Mouse (Mus musculus) liver, embryonic 11.5 days (tissue): Measurements from ENCODE around the gene Tbc1d30. TPM values are rescaled to one million over a fixed set of nuclear protein-coding genes. Genes with fewer than 3 reads are reported as not detected.

Experiments used
- ATAC-seq: fragments of 200-750 bp; cut with Nextera tagmentation; replicated peaks from 2 replicates; pipeline ENCODE4 v1.8.0; 2017; ENCODE audit warnings: moderate number of reproducible peaks, mild to moderate bottlenecking, moderate TSS enrichment, moderate library complexity; ENCODE audit not compliant: low FRiP score
- DNase-seq: peaks from one replicate; pipeline ENCODE4 v3.0.0-alpha.2; 2017; ENCODE audit warnings: low spot score
- H3K27ac ChIP-seq: fragments of 300-500 bp; sonication (generic); 2 replicates; pipeline ENCODE4 v1.5.1; 2014; ENCODE audit warnings: mild to moderate bottlenecking, low read depth, low read length, control low read depth
- H3K27me3 ChIP-seq: fragments of 300-500 bp; sonication (generic); replicated peaks from 2 replicates; pipeline ENCODE4 v1.6.1; 2014; ENCODE audit warnings: low read length, mixed read lengths; ENCODE audit not compliant: control insufficient read depth, insufficient read depth
- H3K36me3 ChIP-seq: fragments of 300-500 bp; sonication (generic); 2 replicates; pipeline ENCODE4 v1.6.1; 2014; ENCODE audit warnings: mild to moderate bottlenecking, low read length, moderate library complexity, mixed read lengths; ENCODE audit not compliant: control insufficient read depth, insufficient read depth
- H3K4me1 ChIP-seq: fragments of 300-500 bp; sonication (generic); replicated peaks from 2 replicates; pipeline ENCODE4 v1.6.1; 2014; ENCODE audit warnings: low read length, mixed read lengths; ENCODE audit not compliant: control insufficient read depth, insufficient read depth
- H3K4me2 ChIP-seq: fragments of 300-500 bp; sonication (generic); 2 replicates; pipeline ENCODE4 v1.6.1; 2014; ENCODE audit warnings: mild to moderate bottlenecking, control low read depth, moderate library complexity
- H3K4me3 ChIP-seq: fragments of 300-500 bp; sonication (generic); 2 replicates; pipeline ENCODE4 v1.5.1; 2014; ENCODE audit warnings: low read depth, low read length, control low read depth
- H3K9ac ChIP-seq: fragments of 300-500 bp; sonication (generic); 2 replicates; pipeline ENCODE4 v1.6.1; 2014; ENCODE audit warnings: low read depth, low read length, control low read depth
- H3K9me3 ChIP-seq: fragments of 300-500 bp; sonication (generic); 2 replicates; pipeline ENCODE4 v1.6.1; 2016; ENCODE audit warnings: low read length, inconsistent platforms, mixed read lengths; ENCODE audit not compliant: control insufficient read depth
- WGBS: fragments of 180-500 bp; shearing (Covaris S2); extraction: QIAGEN DNeasy Blood & Tissue Kit; methylation state at CpG from one replicate; pipeline ENCODE4 v1.1.7; 2014; 5-methylcytosine and 5-hydroxymethylcytosine counted together
- polyA plus RNA-seq: library from polyadenylated mRNA; unstranded; fragments of >200 nt; fragmentation: Nextera tagmentation; extraction: Ambion mirVana; gene quantifications from 2 replicates; pipeline ENCODE4 v1.2.1, GENCODE M21; 2014

The Tbc1d30 gene
- polyA plus RNA-seq, 1 experiment from 2014 or later = 0.78 TPM

DNA sequence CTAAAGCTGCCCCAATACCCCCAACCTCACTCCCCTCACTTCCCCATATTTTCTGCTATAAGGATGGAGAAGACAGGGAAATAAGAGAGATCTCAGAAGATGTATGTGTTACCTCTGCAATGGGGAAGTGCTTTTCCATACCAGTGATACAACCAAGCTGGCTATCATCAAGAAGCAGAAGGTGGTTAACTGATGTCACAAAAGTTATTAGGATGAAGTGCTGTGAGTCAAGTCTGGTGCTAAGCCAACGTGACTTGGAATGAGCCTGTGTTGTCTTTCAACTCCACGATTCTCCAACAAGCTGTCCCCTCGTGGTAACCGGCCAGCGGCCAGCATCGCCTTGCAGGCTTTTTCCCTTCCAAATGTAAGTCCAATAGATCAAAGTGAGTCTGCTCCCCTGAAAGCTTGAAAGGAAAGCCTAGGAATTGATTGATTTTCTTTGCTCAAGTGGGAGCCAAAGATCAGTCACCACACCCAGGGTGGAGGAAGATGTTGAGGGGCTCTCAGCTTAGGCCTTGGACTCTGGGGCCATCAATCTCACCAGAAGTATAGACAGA, 90.0 kb downstream of the Tbc1d30 start:
- ATAC-seq = no peak

GRCm38 (mm10) chr10:121256115-121256825, 94.8 kb downstream of the Tbc1d30 start:
- no peaks in the 10 kb centered on the region for H3K9me3 ChIP-seq
- 25% methylated on average over 17 of the region's 17 CpGs for WGBS
- H3K4me3 ChIP-seq = no peak overlapping the region
- peak; percentile 61 for DNase-seq
- H3K36me3 ChIP-seq = no peaks in the 10 kb centered on the region
- H3K4me1 ChIP-seq = no peaks in the 10 kb centered on the region
- no peak overlapping the region for H3K9ac ChIP-seq
- H3K27me3 ChIP-seq = no peaks in the 10 kb centered on the region
- no peak overlapping the region for H3K4me2 ChIP-seq
- no peak overlapping the region for H3K27ac ChIP-seq
- no peak for ATAC-seq

More for the DNA sequence above, 90.0 kb downstream of the Tbc1d30 start:
- Histone ChIP-seq H3K4me1 (no peaks in the 10 kb centered on the region), H3K36me3 (no peaks in the 10 kb centered on the region), H3K4me3 (no peak overlapping the region), H3K9me3 (no peaks in the 10 kb centered on the region), H3K4me2 (no peak overlapping the region), H3K27me3 (no peaks in the 10 kb centered on the region), H3K9ac (no peak overlapping the region), H3K27ac (no peak overlapping the region)
- DNase-seq = no peak
- WGBS = 80% methylated on average over 6 of the region's 6 CpGs

- H3K27me3 ChIP-seq = no peaks in the 10 kb centered on the region
- no peaks in the 10 kb centered on the region for H3K9me3 ChIP-seq
- DNase-seq (no peak), ATAC-seq (no peak)
- no peaks in the 10 kb centered on the region for H3K36me3 ChIP-seq
- 84% methylated on average over 5 of the region's 5 CpGs for WGBS
- no peak overlapping the region for H3K4me3 ChIP-seq
- H3K27ac ChIP-seq = no peak overlapping the region
- no peak overlapping the region for H3K4me2 ChIP-seq
- no peak overlapping the region for H3K9ac ChIP-seq
- no peaks in the 10 kb centered on the region for H3K4me1 ChIP-seq
Measured at GRCm38 (mm10) chr10:121255465-121255864, 95.6 kb downstream of the Tbc1d30 start.

- Histone ChIP-seq H3K9me3 (no peaks in the 10 kb centered on the region), H3K36me3 (no peaks in the 10 kb centered on the region), H3K27me3 (no peaks in the 10 kb centered on the region), H3K4me1 (no peaks in the 10 kb centered on the region), H3K9ac (no peak overlapping the region), H3K27ac (no peak overlapping the region), H3K4me3 (no peak overlapping the region), H3K4me2 (no peak overlapping the region)
- WGBS = 80% methylated on average over 8 of the region's 8 CpGs
- ATAC-seq (no peak), DNase-seq (no peak)
Measured at GRCm38 (mm10) chr10:121254343-121254742, 96.7 kb downstream of the Tbc1d30 start.

DNA sequence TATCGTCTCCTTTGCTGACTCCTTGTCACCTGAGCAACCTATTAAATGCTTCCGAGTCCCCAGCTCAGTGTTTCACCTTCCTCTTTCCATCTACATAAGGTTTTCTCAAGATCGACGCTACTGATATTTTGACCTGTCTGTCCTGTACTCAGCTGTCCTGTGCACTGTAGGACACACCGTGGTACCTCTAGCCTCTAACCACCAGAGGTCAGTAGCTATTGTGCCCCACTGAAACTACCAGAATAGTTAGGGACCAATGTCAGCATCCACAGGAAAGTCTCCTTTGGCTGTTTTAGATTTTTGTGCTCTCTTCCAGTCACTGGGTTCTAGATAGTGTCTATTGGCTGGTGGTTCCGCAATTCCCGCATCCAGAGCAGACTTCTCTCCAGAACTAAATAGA, 98.3 kb downstream of the Tbc1d30 start:
- DNase-seq = no peak

DNA sequence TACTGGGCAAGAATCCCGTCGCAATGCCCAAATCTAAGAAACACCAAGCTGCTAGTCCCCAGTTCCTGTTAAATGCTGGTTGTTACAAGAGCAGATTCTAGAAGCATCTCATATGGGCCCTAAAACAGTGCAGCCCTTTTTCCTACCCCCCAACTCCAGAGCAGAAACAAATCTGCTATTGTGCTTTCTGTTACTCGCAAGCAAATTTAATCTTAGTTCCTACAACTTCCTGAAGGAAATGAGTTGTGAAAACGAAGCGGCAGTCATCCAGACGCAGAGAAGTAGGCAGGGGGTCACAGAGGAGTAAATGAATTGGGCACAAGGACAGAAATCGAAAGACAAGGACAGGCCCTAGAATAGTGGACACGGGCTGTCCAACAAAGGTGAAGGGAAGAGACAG, 99.9 kb downstream of the Tbc1d30 start:
- WGBS = 45% methylated on average over 8 of the region's 8 CpGs
- ATAC-seq (no peak), DNase-seq (no peak)
- Histone ChIP-seq H3K4me1 (no peaks in the 10 kb centered on the region), H3K9ac (no peak overlapping the region), H3K9me3 (no peaks in the 10 kb centered on the region), H3K36me3 (no peaks in the 10 kb centered on the region), H3K27ac (no peak overlapping the region), H3K4me3 (no peak overlapping the region), H3K27me3 (no peaks in the 10 kb centered on the region), H3K4me2 (no peak overlapping the region)

More for the DNA sequence above, 98.3 kb downstream of the Tbc1d30 start:
- ATAC-seq = no peak
- Histone ChIP-seq H3K4me3 (no peak overlapping the region), H3K4me1 (no peaks in the 10 kb centered on the region), H3K27me3 (no peaks in the 10 kb centered on the region), H3K9me3 (no peaks in the 10 kb centered on the region), H3K27ac (no peak overlapping the region), H3K36me3 (no peaks in the 10 kb centered on the region), H3K9ac (no peak overlapping the region), H3K4me2 (no peak overlapping the region)
- WGBS = 73% methylated on average over 7 of the region's 7 CpGs

- Histone ChIP-seq H3K27me3 (no peaks in the 10 kb centered on the region), H3K36me3 (no peaks in the 10 kb centered on the region), H3K4me3 (no peak overlapping the region), H3K4me1 (no peaks in the 10 kb centered on the region), H3K9ac (no peak overlapping the region), H3K9me3 (no peaks in the 10 kb centered on the region), H3K4me2 (no peak overlapping the region), H3K27ac (no peak overlapping the region)
- DNase-seq (no peak), ATAC-seq (no peak)
- 86% methylated on average over 4 of the region's 4 CpGs for WGBS
Measured at GRCm38 (mm10) chr10:121249820-121250219, 101.3 kb downstream of the Tbc1d30 start.

DNA sequence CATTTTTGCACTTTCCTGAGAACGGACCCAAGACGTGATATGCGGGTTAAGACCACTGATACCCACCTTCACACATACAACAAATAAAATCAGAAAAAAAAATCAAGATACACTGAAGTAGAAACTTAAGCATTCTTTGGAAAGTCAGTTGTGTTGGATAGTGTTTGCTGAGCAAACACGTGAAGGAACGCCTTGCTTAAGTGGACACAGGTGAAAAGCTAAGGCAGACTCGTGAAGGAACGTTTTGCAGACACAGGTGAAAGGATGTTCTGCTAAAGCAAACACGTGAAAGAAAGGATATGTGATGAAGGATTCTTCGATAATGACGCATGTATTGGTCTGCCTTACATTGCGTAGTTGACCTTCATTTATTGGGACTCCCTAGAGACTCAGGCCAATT, 103.5 kb downstream of the Tbc1d30 start:
- Histone ChIP-seq H3K4me2 (no peak overlapping the region), H3K9ac (no peak overlapping the region), H3K9me3 (no peaks in the 10 kb centered on the region), H3K4me1 (no peaks in the 10 kb centered on the region; the same call in 1 of the 2 replicates), H3K36me3 (no peaks in the 10 kb centered on the region), H3K27me3 (no peaks in the 10 kb centered on the region), H3K4me3 (no peak overlapping the region), H3K27ac (no peak overlapping the region)
- DNase-seq = no peak
- WGBS = 86% methylated on average over 11 of the region's 11 CpGs
- ATAC-seq = no peak

DNA sequence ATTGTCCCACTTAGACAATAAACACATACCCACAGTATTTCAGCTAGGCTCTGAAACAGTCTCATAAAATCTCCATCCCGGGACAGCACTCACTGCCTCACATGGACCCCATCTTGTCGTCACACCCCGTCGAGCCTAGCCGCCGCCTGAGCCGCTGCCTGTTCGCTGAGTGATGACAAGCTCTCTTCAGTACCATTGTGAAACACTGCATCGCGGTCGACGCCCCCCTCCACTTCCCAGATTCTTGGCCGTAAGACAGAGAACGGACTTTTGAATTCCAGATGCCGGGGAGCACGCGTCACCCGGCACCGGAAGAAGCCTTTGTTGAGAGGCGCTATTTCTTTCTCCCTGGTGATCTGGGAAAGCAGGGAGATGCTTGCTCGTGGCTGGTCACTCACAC, 104.1 kb downstream of the Tbc1d30 start:
- H3K4me3 ChIP-seq = no peak overlapping the region
- H3K36me3 ChIP-seq = no peaks in the 10 kb centered on the region
- H3K4me2 ChIP-seq = no peak overlapping the region
- no peaks in the 10 kb centered on the region for H3K27me3 ChIP-seq
- 78% methylated on average over 21 of the region's 21 CpGs for WGBS
- no peak overlapping the region for H3K9ac ChIP-seq
- H3K27ac ChIP-seq = no peak overlapping the region
- no peaks in the 10 kb centered on the region for H3K9me3 ChIP-seq
- H3K4me1 ChIP-seq = no peaks in the 10 kb centered on the region; the same call in 1 of the 2 replicates
- ATAC-seq (no peak), DNase-seq (no peak)
